Mouse (Mus musculus) MEL (cell line): Measurements from ENCODE around the gene Krt23.
A peak's percentile ranks its signal among the peaks of the same experiment; 100 is the strongest.

ENCODE experiments used
- CHD1 ChIP-seq: IDR thresholded peaks from 2 replicates; pipeline ENCODE4 v1.6.1; 2012; ENCODE audit warnings: low read depth, mild to moderate bottlenecking, inconsistent platforms, low read length, improper control_type of control experiment
- CTCF ChIP-seq, 3 experiments: IDR thresholded peaks in 2 of 3; conservative IDR thresholded peaks in 1 of 3; 2 replicates each; pipeline ENCODE4 v1.5.1; 2011 to 2012; ENCODE audit warnings: low read length in 3 of 3, low read depth in 2 of 3, mild to moderate bottlenecking in 2 of 3, improper control_type of control experiment in 1 of 3, inconsistent platforms in 1 of 3, mixed read lengths in 1 of 3, moderate library complexity in 1 of 3; ENCODE audit not compliant: control insufficient read depth in 1 of 3, insufficient read depth in 1 of 3, poor library complexity in 1 of 3, severe bottlenecking in 1 of 3
- POLR2AphosphoS5 ChIP-seq: IDR thresholded peaks from 2 replicates; pipeline ENCODE4 v1.6.1; 2012; ENCODE audit warnings: low read depth, borderline replicate concordance, mild to moderate bottlenecking, inconsistent platforms, low read length, moderate library complexity, mixed read lengths

- TF ChIP-seq CHD1 (no peak), CTCF (IDR thresholded peaks at IDR 0.05 in 2 of 3, conservative IDR thresholded peaks at IDR 0.05 in 1 of 3; ENCODE audit: control insufficient read depth in 1 of 3, insufficient read depth in 1 of 3, low read depth in 2 of 3, low read length in 3 of 3, poor library complexity in 1 of 3, severe bottlenecking in 1 of 3) (peak; percentile 80 to 93 (median 92)), POLR2AphosphoS5 (no peak)
Observed at GRCm38 (mm10) chr11:99464836-99465235, 28.1 kb downstream of the Krt23 start.
